Mouse (Mus musculus): ENCODE results near the gene Mcm2.
A peak's percentile ranks its signal among the peaks of the same experiment; 100 is the strongest.

The Mcm2 gene

DNA sequence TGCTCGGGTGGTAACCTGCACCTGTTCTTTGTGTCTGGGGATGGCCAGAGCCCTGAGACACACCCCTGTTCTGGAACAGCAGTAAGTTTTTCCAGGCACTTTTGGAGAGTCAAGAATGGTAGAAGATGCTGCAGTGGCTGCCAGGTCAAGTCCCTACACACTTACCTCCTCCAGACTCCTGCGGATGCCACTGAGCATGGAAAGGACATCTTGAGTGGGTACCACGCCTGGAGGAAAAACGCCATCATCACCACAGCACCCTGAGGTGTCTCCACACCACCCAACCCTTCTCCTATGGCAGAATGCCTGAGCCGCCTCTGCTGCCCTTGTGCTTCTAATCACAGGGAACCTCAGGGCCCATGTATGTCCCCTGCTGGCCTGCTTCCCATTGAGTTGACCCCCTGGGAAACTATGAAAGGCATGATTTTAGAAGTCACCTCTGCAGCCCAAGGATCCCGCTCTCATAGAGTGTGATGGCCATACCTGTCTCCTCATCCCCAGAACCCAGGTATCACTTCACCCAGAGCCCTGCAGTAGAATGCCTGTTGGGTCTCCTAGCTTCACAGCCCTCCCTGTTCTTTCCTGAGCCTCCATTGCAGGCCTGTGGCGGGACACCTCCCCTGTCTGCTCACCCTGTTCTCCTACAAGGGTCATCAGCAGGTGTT, 53.5 kb downstream of the Mcm2 start:
- no peak for DNase-seq

DNA sequence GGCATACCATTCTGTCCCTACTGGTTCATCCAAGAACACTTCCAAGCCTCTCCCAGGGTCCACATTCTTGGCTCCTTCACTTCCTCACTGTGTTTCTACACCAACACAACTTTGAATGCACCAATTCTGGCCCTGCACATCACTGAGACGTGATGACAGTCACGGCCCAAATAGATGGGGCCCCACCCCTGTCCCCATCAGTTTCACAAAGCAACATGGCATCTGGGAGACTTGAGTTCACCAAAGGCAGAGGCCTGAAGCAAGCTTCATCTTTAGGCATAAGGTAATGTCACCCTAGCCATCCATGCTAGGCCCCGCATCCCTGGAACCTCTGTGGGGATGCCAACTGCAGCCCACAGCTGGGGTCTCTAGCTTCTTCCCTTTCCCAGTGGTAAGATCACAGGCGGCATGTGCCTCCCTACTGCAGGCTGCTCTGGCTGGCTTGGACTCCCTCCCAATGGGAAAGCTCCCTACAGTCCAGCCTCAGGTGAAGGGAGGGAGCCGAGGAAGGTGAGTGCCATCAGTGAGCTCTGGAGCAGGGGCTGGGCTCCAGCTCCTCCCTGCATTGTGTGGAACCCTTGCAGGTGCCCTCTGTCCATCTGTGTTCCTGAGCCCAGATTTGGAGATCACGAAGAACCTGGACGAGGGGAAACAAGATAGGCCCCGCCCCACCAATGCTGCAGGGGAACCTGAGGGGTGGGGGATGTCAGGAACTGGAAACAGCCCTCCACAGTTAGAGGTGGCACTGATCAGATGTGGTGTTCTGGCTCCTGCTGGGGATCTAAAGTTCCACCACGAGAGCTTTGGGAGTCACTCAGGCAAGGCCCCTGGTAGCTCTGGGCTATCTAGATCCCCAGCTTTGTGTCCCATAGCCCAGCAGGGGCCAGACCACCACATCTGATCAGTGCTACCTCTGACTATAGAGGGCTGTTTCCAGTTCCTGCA, 54.5 kb downstream of the Mcm2 start:
- no peak for DNase-seq

DNA sequence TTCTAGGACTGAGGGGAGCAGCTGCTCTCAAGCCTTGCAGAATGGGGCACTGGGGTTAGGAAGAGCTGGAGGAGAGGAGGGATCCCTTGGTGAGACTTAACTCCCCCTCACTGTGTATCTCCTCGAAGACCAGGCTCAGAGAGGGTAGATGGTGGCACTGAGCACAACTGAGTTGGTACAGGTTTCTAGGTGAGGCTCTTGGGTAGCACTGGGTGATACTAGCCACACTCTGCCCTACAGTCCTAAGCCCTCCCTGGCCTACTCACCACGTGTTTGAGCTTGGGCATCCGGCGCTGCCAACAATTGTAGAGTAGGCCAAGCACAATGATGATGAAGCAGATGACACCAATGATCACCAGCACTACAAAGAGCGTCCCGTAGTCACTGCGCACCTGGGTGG, 55.3 kb downstream of the Mcm2 start:
- peak in 1 of 2 experiments; percentile 45 for DNase-seq

DNA sequence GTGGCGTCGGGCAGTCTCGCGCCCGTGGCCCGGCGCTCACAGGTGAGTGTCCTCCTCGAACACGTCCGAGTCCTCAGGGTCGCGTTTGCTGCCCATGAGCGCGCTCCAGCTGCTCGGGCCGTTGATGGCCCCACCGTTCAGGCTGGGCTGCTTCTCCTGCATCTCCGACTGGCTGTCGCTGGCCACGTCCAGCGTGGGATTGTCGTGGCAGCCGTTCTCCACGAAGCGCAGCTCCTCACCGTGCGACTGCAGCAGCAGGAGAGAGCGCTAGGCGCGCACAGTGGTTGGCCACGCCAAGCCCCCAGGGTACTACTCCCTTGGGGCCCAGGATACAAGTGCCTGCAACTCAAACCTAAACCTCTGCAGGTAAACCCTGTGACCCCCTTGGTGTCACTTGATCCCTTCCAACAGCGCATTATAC, 55.8 kb downstream of the Mcm2 start:
- peak in 1 of 2 experiments; percentile 58 for DNase-seq

DNA sequence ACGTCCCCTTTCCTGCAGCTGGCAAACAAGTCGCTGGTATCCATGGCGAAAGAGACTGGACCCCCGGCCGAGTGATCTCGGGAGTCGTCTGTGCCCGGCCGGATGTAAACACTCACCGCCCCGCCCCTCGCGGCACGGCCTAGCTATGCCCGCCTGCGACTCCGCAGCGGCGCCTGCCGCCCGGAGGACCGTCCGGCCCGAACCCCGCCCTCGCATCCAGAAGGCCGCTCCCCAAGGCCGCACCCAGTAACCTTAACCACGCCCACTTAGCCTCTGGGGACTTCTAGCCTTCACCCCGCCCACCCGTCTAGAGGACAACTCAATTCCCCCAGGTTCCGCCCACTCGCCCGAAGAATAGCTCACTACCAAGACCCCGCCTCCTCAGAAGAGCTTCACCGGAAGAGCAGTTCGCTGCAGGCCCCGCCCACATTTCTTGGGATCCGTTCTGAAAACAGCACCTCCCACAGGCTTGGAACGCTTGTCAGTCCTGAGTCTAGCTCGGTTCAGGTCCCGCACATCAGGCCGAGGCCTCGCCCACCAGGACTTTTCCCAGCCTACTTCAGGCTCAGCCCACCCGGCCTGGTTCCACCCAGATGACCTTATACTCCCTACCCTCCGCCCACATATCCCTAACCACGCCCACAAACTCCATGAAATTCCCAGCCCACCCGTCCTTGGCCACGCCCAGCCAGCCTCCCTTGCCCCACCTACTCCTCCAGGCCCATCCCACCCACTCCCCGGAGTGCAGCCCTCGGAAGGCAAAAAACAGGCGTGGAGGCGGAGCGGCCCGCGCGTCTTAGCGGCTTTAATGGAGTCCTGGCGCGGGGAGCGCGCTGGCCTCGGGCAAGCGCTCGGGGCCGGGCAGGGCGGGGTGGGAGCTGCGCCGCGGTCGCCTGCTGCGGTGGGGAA, 56.5 kb downstream of the Mcm2 start, which contains the start of gene Abtb1:
TSS of gene Abtb1 (minus strand) at position 204 of the 909 bp plus-strand sequence.
- peak; percentile 98 to 99 for DNase-seq

DNA sequence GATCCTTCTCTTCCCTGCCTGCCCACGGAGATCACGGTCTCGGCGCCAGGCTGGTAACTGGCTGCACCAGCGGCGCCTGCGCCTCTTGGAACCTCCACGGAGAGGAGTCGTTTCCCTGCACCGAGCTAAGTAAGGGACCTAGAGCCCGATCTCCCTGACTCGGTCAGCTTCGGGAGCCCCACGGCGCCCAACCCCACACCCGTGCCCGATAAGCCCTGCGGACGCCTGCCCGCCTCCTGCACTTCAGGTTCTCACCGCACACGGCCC, 57.1 kb downstream of the Mcm2 start:
- no peak for DNase-seq

DNA sequence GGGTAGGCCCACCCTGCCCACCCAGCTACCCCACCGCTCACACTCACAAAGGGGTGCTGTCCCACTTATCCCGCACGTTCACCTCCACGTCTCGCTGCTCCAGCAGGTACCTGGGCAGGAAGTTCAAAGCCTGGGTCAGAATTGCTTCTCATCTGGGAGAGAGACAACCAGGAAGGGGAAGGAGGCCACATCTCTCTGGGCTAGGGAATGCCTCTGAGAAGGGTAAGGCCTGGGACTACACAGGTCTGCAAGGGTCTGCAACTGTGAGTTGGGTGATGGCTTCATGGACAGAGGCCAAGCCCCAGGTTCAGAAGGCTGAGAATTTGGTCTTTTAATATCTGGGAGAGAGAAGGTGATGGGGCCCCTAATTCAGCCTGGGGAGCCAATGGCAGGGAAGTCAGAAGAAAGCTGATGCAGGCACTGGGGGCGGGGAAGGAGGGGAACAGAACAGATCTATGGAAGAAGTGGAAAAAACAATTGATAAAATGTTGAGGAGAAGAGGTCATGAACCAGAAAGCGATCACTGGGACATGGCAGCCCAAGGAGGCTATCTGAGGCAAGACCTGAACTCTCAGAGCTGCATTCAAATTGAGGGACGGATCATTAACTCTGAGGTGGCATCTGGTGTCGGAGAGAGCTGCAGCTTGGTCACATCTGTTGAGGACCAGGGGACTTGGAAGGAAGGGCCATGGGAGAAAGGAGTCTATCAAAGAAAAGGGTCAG, 57.6 kb downstream of the Mcm2 start:
- DNase-seq, result peak; percentile 27 to 48

DNA sequence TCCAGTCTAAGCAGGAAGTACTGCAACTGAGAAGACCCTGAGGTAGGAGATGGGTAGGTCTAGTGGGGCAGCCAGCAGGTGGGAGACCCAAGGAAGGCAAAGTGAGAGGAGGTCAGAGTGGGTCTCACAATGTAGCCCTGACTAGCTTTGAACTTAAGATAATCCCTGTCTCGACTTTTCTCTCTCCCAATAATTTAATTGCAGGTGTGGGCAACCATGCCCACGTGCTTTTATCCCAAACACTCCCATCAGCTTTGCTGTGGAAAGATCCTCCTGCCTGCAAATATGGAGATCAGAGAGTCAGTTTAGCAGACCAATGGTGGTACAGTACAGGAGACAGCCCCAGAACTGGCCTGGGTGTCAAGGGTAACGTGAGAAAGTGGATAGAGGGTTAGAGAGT, 58.4 kb downstream of the Mcm2 start:
- no peak for DNase-seq

DNA sequence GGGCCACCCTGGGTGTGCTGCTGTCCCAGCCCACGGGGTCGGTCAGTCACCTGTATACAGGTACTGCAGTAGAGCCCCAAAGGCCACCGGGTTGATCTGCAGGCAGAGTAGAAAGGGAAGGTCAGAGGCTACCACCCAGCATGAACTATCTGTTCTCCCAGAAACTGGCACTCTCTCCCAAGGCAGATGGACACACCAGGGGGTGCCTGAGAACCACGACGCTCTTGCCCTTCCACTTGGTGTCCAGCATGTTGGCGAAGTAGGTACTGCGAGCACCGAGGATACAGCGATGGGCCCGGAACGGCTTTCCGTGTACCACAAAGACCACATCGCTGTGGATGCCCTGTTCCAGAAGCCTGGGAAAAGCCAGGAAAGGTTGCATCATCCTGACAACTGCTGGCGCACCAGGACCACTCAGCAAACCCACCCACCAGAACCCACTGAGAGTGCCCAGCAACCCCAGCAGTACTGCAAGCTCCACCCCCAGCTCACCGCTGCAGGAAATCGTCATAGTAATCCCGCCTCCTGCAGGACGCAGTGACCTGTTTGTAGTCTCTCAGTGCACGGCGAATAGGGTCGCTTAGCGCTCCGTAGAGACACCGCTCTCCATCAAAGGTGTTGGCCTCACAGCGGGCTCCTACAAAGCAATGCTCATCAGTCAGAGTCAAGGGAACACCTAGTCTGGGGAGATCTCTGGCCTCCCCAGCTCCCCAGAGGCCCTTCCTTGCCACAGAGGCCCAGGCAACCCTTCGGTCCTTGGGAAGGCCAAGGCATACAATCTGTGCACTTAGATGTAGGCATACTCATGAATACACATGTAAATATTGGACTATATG, 59.2 kb downstream of the Mcm2 start:
- peak; percentile 63 to 69 for DNase-seq

DNA sequence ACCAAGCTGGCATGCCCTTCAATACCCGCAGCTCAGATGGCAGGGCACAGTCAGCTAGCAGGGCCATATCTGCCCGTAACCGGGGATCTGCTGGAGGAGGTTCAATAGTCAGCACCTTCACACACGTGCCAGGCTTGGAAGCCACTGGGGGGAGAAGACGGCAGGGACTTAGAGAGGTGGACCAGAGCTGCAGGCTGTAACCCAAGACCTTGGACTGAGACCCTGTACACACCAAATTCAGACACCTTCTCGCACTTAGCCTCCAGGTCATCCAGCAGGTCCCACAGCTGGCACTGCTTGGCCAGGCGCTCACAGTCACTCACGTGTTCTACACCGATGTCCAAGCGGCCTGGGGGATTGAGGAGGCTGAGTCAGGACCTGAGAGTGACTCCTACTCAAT, 60.0 kb downstream of the Mcm2 start:
- peak in 1 of 2 experiments; percentile 12 for DNase-seq

DNA sequence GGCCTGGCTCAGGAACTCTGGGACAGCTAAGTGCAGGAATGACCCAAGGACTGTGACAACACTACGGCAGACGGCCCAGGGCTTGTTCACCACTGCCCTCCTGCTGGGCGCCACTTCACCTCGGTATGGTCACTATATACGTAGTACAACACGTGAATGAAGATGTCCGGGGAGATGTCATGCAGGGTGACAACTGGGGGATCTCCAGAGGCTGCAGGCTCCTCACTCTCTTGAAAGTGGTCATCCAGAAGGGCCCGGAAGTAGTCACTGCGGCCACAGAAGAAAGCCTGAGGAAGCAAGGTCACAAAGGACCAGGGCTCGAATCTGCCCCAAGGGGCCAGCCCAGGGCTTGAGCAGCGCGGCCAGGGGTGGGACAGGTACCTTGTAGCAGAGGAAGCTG, 60.6 kb downstream of the Mcm2 start:
- peak in 1 of 2 experiments; percentile 8 for DNase-seq

DNA sequence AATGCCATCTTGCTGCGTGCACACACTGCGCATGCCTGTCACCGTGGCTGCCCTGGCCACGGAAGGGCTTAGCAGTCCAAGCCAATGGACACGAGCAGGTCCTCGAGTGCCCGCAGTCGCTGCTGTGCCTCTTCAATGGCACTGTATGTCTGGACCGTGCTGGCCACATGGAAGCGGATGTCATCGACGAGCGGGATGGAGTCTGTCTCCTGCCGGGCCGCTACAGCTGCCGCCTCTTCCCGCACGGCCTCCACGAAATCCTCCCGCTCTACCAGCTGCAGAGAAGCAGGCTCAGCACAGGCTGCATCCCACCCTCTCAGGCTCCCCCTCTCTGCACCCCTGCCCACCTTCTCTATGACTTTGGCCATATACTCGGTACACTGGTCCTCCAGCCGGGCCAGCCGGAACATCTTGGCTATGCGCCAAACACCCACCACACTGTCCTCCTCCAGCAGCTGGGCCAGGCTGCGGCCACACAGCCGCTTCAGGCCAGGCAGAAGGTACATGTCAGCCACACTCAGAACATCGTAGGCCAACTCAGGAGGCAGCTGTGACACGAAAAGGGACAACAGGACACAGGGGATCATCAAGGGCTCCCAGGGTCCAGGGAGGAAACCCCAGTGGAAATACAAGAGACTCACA, 62.3 kb downstream of the Mcm2 start:
- DNase-seq, result peak in 1 of 2 experiments; percentile 26

DNA sequence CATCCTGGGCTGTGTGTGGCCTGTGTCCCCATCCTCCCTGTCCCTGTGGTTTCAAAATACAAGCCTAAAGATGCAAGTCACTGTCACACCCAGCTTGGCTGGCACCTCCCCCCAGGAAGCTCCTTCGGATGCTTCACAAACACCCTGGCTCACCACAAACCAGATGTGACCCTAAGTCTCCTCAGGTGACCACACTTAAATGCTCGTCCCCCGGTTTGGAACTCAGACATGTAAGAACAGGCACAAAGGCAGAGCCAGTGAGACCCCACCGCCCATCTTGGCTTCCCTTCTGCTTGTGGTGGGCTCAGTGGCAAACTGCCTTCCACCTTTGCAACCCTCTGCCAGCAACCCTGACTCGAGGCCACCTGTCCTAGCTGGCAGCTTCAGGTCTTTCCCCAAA, 63.5 kb downstream of the Mcm2 start:
- no peak for DNase-seq

Data from cerebellum, adult 18-20 months (tissue).